Mouse (Mus musculus): ENCODE measurements around the gene Elmo2. TPM values are rescaled to one million over a fixed set of nuclear protein-coding genes. Genes with fewer than 3 reads are reported as not detected.

The Elmo2 gene
- polyA plus RNA-seq, 1 experiment, result 20.4 TPM

- Histone ChIP-seq H3K79me2 (ENCODE audit: control insufficient read depth, insufficient read depth) (no peaks in the 10 kb centered on the region), H3K36me3 (ENCODE audit: control insufficient read depth, insufficient read depth) (no peaks in the 10 kb centered on the region), H3K27me3 (ENCODE audit: control insufficient read depth, insufficient read depth, insufficient read length) (peaks cover 27% of the 10 kb centered on the region), H3K4me2 (ENCODE audit: low read depth) (no peak overlapping the region), H3K4me3 (no peak overlapping the region), H3ac (ENCODE audit: control insufficient read depth, insufficient read length) (no peak overlapping the region)
- TF ChIP-seq MYOD1 (IDR thresholded peaks at IDR 0.05; ENCODE audit: control insufficient read depth in 1 of 3, insufficient read length in 2 of 3, low read depth in 2 of 3) (no peak), USF1 (IDR thresholded peaks at IDR 0.05; ENCODE audit: low read depth) (no peak), TCF12 (IDR thresholded peaks at IDR 0.05; ENCODE audit: insufficient read depth, poor library complexity, severe bottlenecking) (no peak), CEBPB (IDR thresholded peaks at IDR 0.05; ENCODE audit: insufficient read depth, poor library complexity, severe bottlenecking) (no peak), POLR2AphosphoS2 (IDR thresholded peaks at IDR 0.05; ENCODE audit: insufficient read length, low read depth) (no peak), POLR2A (IDR thresholded peaks at IDR 0.05; ENCODE audit: insufficient read length, low read depth) (no peak), REST (IDR thresholded peaks at IDR 0.05; ENCODE audit: insufficient read depth, insufficient read length) (no peak), MYOG (IDR thresholded peaks at IDR 0.05; ENCODE audit: control insufficient read depth in 1 of 3, insufficient read depth in 1 of 3, insufficient read length in 2 of 3, low read depth in 2 of 3) (no peak)
These were observed 37.0 kb upstream of the Elmo2 start for GRCm38 (mm10) chr2:165363282-165363681.

- H3K4me3 ChIP-seq, result no peak overlapping the region
- H3K79me2 ChIP-seq (ENCODE audit: control insufficient read depth, insufficient read depth), result no peaks in the 10 kb centered on the region
- H3K27me3 ChIP-seq (ENCODE audit: control insufficient read depth, insufficient read depth, insufficient read length), result peaks cover 14% of the 10 kb centered on the region
- no peak overlapping the region for H3K4me2 ChIP-seq (ENCODE audit: low read depth)
- no peaks in the 10 kb centered on the region for H3K36me3 ChIP-seq (ENCODE audit: control insufficient read depth, insufficient read depth)
- H3ac ChIP-seq (ENCODE audit: control insufficient read depth, insufficient read length), result no peak overlapping the region
- no peak for TF ChIP-seq SRF (IDR thresholded peaks at IDR 0.05; ENCODE audit: control insufficient read depth, insufficient read length, low read depth)
- no peak for TF ChIP-seq TCF12 (IDR thresholded peaks at IDR 0.05; ENCODE audit: insufficient read depth, poor library complexity, severe bottlenecking)
- no peak for TF ChIP-seq POLR2AphosphoS2 (IDR thresholded peaks at IDR 0.05; ENCODE audit: insufficient read length, low read depth)
- no peak for TF ChIP-seq MAX (IDR thresholded peaks at IDR 0.05; ENCODE audit: low read depth)
- TF ChIP-seq CEBPB (IDR thresholded peaks at IDR 0.05; ENCODE audit: insufficient read depth, poor library complexity, severe bottlenecking), result no peak
- no peak for TF ChIP-seq MYOG (IDR thresholded peaks at IDR 0.05; ENCODE audit: control insufficient read depth in 1 of 3, insufficient read depth in 1 of 3, insufficient read length in 2 of 3, low read depth in 2 of 3)
- no peak for TF ChIP-seq USF1 (IDR thresholded peaks at IDR 0.05; ENCODE audit: low read depth)
- TF ChIP-seq TCF3 (IDR thresholded peaks at IDR 0.05; ENCODE audit: insufficient read length, low read depth), result no peak
- no peak for TF ChIP-seq E2F4 (IDR thresholded peaks at IDR 0.05; ENCODE audit: insufficient read depth)
- TF ChIP-seq REST (IDR thresholded peaks at IDR 0.05; ENCODE audit: insufficient read depth, insufficient read length), result no peak
- TF ChIP-seq MYOD1 (IDR thresholded peaks at IDR 0.05; ENCODE audit: control insufficient read depth in 1 of 3, insufficient read length in 2 of 3, low read depth in 2 of 3), result no peak
- TF ChIP-seq POLR2A (IDR thresholded peaks at IDR 0.05; ENCODE audit: insufficient read length, low read depth), result no peak
These were observed 34.6 kb upstream of the Elmo2 start for GRCm38 (mm10) chr2:165360861-165361260.

DNA sequence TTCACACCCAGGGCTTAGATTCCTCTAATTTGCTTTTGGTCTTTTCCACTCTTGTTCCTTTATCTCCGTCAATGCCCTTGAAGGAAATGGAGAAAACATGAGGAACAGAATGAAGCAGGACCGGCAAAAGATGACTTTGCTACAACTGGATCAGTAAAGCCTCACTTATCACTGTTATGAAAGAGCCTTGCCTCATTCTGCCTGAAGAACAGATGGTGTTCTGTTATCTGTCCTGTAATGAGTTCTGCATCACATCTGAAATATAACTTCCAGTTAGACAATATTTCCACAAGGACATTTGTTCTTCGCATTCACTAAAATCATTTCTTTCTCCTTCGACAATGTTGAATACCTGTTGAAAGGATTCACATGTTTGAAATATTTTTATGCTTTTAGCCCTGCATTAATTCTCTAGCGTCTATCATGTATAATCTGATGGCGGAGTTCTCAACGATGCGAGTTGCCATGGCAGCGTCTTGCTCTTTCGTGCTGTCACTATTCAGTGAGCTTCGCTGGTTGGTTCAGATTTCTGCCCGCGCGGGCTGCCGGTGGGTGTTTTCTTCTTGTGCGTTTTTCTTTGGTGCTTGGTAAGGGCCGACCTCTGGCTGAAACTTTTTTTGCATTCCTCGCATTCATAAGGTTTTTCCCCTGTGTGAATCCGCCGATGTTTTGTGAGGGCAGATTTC lies 25.7 kb upstream of the Elmo2 start:
- peaks cover 21% of the 10 kb centered on the region for H3K27me3 ChIP-seq (ENCODE audit: control insufficient read depth, insufficient read depth, insufficient read length)
- no peak overlapping the region for H3K4me2 ChIP-seq (ENCODE audit: low read depth)
- H3K36me3 ChIP-seq (ENCODE audit: control insufficient read depth, insufficient read depth), result no peaks in the 10 kb centered on the region
- H3K79me2 ChIP-seq (ENCODE audit: control insufficient read depth, insufficient read depth), result no peaks in the 10 kb centered on the region
- no peak overlapping the region for H3ac ChIP-seq (ENCODE audit: control insufficient read depth, insufficient read length)
- no peak overlapping the region for H3K4me3 ChIP-seq
- TF ChIP-seq CEBPB (IDR thresholded peaks at IDR 0.05; ENCODE audit: insufficient read depth, poor library complexity, severe bottlenecking), result no peak
- no peak for TF ChIP-seq TCF3 (IDR thresholded peaks at IDR 0.05; ENCODE audit: insufficient read length, low read depth)
- no peak for TF ChIP-seq E2F4 (IDR thresholded peaks at IDR 0.05; ENCODE audit: insufficient read depth)
- TF ChIP-seq SRF (IDR thresholded peaks at IDR 0.05; ENCODE audit: control insufficient read depth, insufficient read length, low read depth), result no peak
- no peak for TF ChIP-seq MYOG (IDR thresholded peaks at IDR 0.05; ENCODE audit: control insufficient read depth in 1 of 3, insufficient read depth in 1 of 3, insufficient read length in 2 of 3, low read depth in 2 of 3)
- TF ChIP-seq MYOD1 (IDR thresholded peaks at IDR 0.05; ENCODE audit: control insufficient read depth in 1 of 3, insufficient read length in 2 of 3, low read depth in 2 of 3), result no peak
- TF ChIP-seq TCF12 (IDR thresholded peaks at IDR 0.05; ENCODE audit: insufficient read depth, poor library complexity, severe bottlenecking), result no peak
- no peak for TF ChIP-seq MAX (IDR thresholded peaks at IDR 0.05; ENCODE audit: low read depth)
- no peak for TF ChIP-seq POLR2A (IDR thresholded peaks at IDR 0.05; ENCODE audit: insufficient read length, low read depth)
- TF ChIP-seq POLR2AphosphoS2 (IDR thresholded peaks at IDR 0.05; ENCODE audit: insufficient read length, low read depth), result no peak
- no peak for TF ChIP-seq REST (IDR thresholded peaks at IDR 0.05; ENCODE audit: insufficient read depth, insufficient read length)
- TF ChIP-seq USF1 (IDR thresholded peaks at IDR 0.05; ENCODE audit: low read depth), result no peak

- H3K79me2 ChIP-seq (ENCODE audit: control insufficient read depth, insufficient read depth), result no peaks in the 10 kb centered on the region
- peaks cover 24% of the 10 kb centered on the region for H3K27me3 ChIP-seq (ENCODE audit: control insufficient read depth, insufficient read depth, insufficient read length)
These were observed 23.2 kb upstream of the Elmo2 start for GRCm38 (mm10) chr2:165349466-165349865.

More at GRCm38 (mm10) chr2:165349466-165349865, 23.2 kb upstream of the Elmo2 start:
- Histone ChIP-seq H3K36me3 (ENCODE audit: control insufficient read depth, insufficient read depth) (no peaks in the 10 kb centered on the region), H3K4me3 (no peak overlapping the region), H3ac (ENCODE audit: control insufficient read depth, insufficient read length) (no peak overlapping the region), H3K4me2 (ENCODE audit: low read depth) (no peak overlapping the region)
- TF ChIP-seq POLR2AphosphoS2 (IDR thresholded peaks at IDR 0.05; ENCODE audit: insufficient read length, low read depth) (no peak), POLR2A (IDR thresholded peaks at IDR 0.05; ENCODE audit: insufficient read length, low read depth) (no peak), MYOG (IDR thresholded peaks at IDR 0.05; ENCODE audit: control insufficient read depth in 1 of 3, insufficient read depth in 1 of 3, insufficient read length in 2 of 3, low read depth in 2 of 3) (no peak), REST (IDR thresholded peaks at IDR 0.05; ENCODE audit: insufficient read depth, insufficient read length) (no peak), USF1 (IDR thresholded peaks at IDR 0.05; ENCODE audit: low read depth) (no peak), TCF12 (IDR thresholded peaks at IDR 0.05; ENCODE audit: insufficient read depth, poor library complexity, severe bottlenecking) (no peak), MYOD1 (IDR thresholded peaks at IDR 0.05; ENCODE audit: control insufficient read depth in 1 of 3, insufficient read length in 2 of 3, low read depth in 2 of 3) (no peak), CEBPB (IDR thresholded peaks at IDR 0.05; ENCODE audit: insufficient read depth, poor library complexity, severe bottlenecking) (no peak), MAX (IDR thresholded peaks at IDR 0.05; ENCODE audit: low read depth) (no peak), E2F4 (IDR thresholded peaks at IDR 0.05; ENCODE audit: insufficient read depth) (no peak), TCF3 (IDR thresholded peaks at IDR 0.05; ENCODE audit: insufficient read length, low read depth) (no peak), SRF (IDR thresholded peaks at IDR 0.05; ENCODE audit: control insufficient read depth, insufficient read length, low read depth) (no peak)

Data from myocyte (in vitro differentiated cells).